Mouse (Mus musculus) naive thymus-derived CD4-positive, alpha-beta T cell, adult 2 months (primary cell): ENCODE measurements at regions not wholly inside any gene's neighbourhood (a gene's known extent, or its start where the extent isn't known, plus 50 kb on each side); places are given as distances from the start of the nearest gene placed in this dataset.

Source experiments
- DNase-seq: peaks from one replicate; pipeline ENCODE4 v3.0.0-alpha.2; 2011; ENCODE audit warnings: low read depth

DNA sequence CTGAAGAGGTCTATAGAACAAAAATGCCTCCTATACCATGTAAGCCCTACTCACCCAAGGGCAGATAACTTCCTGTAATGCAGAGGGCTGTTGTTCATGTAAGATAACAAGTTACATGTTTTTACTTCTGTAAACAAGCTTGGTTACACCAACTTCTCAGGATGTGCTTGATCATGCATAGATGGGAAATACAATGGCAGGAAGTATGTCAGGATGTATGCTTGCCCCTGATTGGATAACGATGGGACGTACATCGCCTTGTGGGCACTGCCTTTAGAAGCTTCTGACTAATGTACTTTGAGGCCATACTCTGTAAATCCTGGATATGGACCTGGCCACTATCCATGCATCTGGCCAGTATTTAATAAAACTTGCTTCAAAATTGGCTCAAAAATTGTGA, 69.2 kb upstream of the Pde3b start:
- DNase-seq = no peak

DNA sequence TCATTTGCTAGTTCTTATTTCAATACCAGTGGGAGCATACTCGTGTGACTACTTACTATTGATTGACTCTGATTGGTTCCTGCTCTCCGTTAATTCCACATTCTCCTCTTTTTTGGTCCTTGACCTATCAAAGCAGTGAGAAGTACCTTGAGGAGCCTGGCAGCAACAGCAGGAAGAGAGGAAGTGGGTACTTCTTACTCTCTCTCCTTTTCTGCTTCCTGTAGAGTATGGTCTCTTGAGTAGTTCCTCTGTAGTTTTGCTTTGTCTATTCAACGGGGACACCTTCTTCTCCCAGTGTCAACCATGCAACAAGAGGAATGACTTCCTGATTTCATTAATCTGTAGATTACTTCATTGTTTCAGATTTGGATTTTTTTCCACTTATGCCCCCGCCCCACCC, 68.1 kb upstream of the Pde3b start:
- peak; percentile 47 for DNase-seq

DNA sequence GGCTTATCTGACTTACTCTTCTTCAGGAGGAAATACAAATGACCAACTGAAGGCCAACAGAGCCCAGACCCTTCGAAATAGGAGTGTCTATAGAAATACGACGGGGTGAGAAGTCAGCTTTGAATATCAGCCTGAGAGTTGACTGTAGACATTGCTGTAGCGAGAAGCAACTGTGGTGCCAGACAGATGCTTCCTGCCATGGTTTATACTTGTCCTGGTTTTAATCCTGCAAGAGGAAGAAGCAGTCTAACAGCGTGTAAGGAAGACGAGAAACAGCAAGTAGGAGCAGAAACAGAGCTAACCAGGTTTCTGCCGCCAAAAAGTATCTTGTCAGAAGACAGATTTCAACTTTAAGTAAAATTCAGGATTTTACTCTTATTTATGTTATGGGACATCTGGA, 64.1 kb upstream of the Pde3b start:
- no peak for DNase-seq

DNA sequence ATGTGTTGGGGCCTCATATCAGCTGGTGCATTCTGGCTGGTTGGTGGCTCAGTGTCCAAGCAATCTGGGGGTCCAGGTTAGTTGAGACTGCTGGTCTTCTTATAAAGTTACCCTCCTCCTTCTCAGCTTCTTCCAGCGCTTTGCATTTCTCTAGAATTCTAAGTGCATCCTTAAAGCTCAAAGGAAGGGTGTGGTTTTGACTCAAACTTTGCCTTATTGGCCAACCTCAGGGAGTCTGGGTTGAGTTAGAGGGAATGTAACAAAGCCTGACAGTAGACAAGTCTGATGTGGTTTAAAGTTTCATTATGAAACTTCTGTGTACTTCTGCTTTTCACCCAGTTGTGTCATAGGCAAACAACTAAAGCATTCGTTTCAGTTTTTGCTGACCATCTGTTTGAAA, 58.7 kb upstream of the Pde3b start:
- DNase-seq = peak; percentile 45

DNA sequence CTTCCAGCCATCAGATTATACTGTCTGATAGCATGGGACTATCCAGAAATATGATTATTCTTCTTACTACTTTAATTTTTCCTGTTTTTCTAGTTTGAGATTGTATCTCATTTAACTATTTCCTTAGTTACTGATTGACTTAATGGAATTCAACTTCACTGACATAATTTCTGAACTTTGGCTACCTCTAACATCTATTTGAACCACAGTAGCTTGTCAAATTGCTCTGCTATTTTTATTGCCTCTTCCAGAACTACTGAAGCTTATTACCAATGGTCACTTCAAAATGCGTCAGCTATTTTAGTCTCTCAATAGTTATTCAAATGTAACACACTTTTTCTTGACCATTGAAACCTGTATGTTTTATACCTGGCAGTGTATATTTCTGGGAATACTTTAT, 52.9 kb upstream of the Pde3b start:
- no peak for DNase-seq

DNA sequence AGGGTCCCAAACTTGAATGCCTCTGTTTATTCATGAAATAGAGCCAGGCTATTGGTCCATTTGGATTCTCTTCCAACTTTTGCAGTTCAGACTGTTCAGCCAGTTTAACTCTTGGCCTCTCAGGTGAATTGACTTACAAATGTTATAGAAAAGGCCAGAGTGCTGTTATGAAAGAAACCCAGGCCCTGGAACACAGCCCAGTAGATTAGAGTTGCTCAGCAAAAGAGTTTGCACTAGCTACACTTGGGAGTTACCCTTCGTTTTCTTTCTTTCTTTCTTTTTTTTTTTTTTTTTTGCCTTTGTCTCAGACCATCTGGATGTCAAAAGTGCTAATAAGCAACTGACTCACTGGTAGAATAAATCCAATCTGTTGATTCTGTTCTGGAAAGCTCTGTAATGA, 51.0 kb upstream of the Pde3b start:
- no peak for DNase-seq
